Mouse (Mus musculus) mesoderm, embryonic 11.5 days (tissue): ENCODE data around the gene Coro1a.
"Not testable (repeated sequence)": the region's sequence is repeated elsewhere in the genome, so short reads cannot be mapped to it uniquely, and the experiment has no call there.

Experiments used
- DNase-seq: peaks from one replicate; pipeline ENCODE4 v3.0.0-alpha.2; 2012; ENCODE audit warnings: low read depth, low spot score

The Coro1a gene

GRCm38 (mm10) chr7:126707442-126708174, at the start of gene Coro1a:
Gene Coro1a (minus strand): TSS chr7:126707787.
- DNase-seq = no peak

- DNase-seq = peak; percentile 89
Measured at GRCm38 (mm10) chr7:126754866-126755265, 47.3 kb upstream of the Coro1a start.

GRCm38 (mm10) chr7:126749582-126750343, 42.2 kb upstream of the Coro1a start:
- no peak for DNase-seq

- no peak for DNase-seq
Measured at GRCm38 (mm10) chr7:126748824-126749223, 41.2 kb upstream of the Coro1a start.

DNA sequence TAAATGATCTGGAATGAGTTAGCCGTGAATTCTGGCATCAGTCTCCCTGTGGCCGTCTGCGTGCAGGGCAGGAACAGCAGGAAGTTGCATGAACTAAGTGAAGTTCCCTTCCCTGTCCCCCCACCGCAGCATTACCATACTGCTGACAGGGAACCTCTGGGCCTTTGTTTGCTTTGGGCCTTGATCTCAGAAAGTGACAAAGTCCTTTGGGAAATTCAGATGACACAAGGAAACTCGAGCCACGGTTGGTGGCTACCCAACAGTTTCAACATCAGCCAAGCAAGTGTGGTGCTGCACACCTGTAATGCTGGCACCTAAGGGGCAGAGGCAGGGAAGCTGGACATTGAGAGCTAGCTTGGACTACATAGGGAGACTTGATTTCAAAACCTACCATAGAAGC, 39.2 kb upstream of the Coro1a start:
- DNase-seq = no peak

- DNase-seq = no peak
Measured at GRCm38 (mm10) chr7:126746066-126746465, 38.5 kb upstream of the Coro1a start.

DNA sequence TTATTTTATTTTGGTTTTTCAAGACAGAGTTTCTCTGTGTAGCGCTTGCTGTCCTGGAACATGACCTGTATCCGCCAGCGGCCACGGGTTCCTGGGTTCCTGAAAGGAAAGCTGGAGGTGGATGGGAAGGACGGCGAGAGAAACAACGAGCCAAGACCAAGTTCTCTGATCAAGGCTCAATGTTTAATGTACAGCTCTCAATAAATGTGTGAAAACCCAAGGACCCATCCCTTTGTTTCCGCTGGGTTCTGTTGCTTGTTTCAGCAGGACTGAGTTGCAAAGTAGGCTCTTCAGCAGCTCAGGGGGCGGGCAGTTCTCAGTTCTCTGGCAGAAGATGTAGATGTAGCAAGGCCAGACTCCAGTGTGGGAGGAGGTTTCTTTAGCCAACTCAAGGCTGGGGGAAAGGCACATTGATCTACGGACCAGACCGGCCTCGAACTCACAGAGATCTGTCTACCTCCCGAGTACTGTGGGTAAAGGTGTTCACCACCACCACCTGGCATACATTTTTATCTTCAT, 34.4 kb upstream of the Coro1a start:
- DNase-seq = no peak

- no peak for DNase-seq
Measured at GRCm38 (mm10) chr7:126741452-126741851, 33.9 kb upstream of the Coro1a start.

DNA sequence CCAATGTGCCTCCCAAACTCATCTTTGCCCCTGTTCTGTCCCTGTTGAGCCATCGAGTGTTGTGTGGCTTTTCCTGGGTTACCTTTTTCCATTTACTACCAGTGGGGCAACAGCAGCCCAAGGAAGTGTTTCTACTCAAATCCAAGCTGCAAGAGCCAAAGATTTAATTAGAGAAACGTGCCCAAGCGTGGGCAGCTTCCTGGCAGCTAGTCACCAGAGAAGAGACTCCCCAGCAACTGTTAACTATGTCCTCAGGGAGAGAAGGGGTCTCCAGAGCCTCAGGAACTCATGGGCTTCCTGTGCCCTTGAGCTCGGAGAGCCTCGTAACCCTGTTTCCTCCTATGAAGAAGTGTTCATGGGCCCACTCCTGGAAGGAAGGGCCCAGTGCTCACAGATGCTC, 33.4 kb upstream of the Coro1a start:
- DNase-seq = no peak

DNA sequence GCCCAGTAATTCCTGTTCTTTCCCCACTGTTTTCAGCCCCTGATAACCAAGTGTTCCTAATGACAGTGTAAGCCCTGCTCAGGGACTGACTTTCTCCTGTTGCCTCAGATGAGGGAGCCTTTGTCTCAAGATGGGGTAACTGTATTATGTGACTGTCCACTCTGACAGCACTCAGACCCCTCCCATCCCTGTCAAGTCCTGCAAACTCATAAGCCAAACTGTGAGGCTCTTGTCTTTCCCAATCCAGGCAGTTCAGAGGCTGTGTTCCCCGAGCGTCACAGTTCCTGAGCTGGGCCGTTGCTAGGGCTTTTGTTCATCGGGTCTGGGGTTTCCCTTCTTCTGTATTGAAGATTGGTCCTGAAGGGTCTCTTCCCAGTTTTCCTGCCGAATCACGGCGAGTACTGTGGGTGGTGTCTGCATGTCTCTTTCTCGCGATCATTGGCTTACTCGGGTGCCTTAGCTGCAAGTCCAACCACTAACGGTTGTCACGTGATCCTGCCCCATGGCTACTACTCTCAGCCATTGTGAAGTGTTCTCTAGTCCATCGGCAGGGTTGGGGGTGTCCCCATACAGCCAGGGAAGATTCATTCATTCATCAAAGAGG, 32.6 kb upstream of the Coro1a start:
- no peak for DNase-seq

DNA sequence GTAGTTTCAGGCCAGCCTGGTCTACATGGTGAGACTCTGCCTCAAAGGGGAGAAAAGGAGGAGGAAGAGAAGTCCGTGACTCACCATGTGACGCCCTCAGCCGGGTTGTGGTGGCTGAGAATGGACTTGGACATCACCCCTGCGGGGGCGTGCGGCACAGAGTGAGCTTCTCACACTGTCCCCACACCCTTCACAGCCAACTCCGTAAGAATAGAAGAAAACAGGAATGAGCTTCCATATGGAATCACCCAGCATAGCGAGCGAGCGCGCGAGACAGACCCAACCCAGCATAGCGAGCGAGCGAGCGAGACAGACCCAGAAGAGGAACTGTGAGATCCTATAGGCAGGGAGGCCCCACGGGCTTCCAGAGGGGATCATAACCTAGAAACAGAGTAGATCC, 32.0 kb upstream of the Coro1a start:
- DNase-seq = no peak

GRCm38 (mm10) chr7:126736122-126736521, 28.5 kb upstream of the Coro1a start:
- no peak for DNase-seq

GRCm38 (mm10) chr7:126730256-126730789, 22.7 kb upstream of the Coro1a start:
- not testable (repeated sequence) for DNase-seq

- DNase-seq = no peak
Measured at GRCm38 (mm10) chr7:126725667-126726066, 18.1 kb upstream of the Coro1a start.

DNA sequence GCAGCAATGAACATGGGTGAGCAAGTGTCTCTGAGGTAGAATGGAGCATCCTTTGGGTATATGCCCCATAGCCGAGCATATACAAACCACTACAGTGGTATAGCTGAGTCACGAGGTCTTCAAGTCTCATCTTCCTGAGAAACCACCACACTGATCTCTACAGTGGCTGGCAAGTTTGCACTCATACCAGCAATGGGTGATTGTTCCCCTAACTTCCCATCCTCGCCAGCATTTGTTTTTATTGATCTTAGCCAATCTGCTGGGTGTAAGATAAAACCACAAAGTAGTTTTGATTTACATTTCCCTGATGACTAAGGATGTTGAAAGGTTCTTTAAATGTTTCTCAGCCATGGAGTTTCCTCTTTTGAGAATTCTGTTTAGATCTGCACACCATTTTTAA, 17.5 kb upstream of the Coro1a start:
- DNase-seq = no peak

- DNase-seq = no peak
Measured at GRCm38 (mm10) chr7:126721635-126722034, 14.0 kb upstream of the Coro1a start.

DNA sequence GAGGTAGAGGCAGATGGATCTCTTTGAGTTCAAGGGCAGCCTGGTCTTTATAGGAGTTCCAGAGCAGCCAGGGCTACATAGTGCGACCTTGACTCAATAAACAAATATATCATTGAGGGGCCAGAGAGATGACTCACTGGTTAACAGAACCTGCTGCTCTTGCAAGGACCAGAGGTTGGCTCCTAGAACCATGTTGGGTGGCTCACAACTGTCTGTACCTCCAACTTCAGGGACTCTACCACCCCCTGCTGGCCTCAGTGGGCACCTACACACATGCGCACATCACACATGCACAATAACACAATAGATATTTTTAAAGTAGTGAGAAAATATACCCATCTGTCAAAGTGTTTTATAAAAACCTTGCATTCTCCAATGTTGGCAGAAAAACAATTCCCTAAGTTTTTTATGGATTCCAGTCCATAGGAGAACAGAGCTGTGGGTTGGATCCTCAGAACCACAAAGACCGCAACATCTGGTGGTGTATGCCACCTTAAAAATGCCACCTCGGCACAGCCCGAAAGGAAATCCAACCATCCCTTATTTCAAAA, 11.3 kb upstream of the Coro1a start:
- DNase-seq = no peak

DNA sequence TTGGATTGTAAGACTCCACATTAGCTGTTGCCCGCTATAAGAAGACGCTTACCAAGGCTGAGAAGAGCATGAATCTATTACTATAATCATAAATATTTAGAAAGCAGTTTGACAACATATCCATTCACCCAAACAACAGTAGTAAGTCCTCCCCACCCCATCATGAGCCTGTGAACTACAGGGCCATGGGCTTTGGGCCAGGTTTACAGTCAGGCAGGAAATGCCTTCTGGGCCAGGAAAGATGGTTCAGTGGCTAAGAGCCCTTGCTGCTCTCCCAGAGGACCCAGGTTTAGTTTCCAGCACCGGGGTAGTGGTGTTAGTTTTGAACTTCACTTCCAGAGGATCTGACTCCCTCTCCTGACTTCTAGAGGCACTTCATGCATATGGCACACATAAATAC, 10.0 kb upstream of the Coro1a start:
- DNase-seq = no peak

GRCm38 (mm10) chr7:126715679-126716078, 8.1 kb upstream of the Coro1a start:
- no peak for DNase-seq

- no peak for DNase-seq
Measured at GRCm38 (mm10) chr7:126711910-126712309, 4.3 kb upstream of the Coro1a start.

- no peak for DNase-seq
Measured at GRCm38 (mm10) chr7:126710266-126710665, 2.7 kb upstream of the Coro1a start.
